Mouse (Mus musculus) embryonic facial prominence, embryonic 10.5 days (tissue): Measurements from ENCODE around the gene Gsdmc4. TPM values are rescaled to one million over a fixed set of nuclear protein-coding genes. Genes with fewer than 3 reads are reported as not detected.
"Not testable (repeated sequence)": the region's sequence is repeated elsewhere in the genome, so short reads cannot be mapped to it uniquely, and the experiment has no call there.

ENCODE experiments used
- DNase-seq: peaks from one replicate; pipeline ENCODE4 v3.0.0-alpha.2; 2017; ENCODE audit warnings: low spot score
- H3K27ac ChIP-seq: fragments of 300-500 bp; sonication (generic); replicated peaks from 2 replicates; pipeline ENCODE4 v1.5.1; 2016; ENCODE audit warnings: mild to moderate bottlenecking
- H3K27me3 ChIP-seq: fragments of 300-500 bp; sonication (generic); replicated peaks from 2 replicates; pipeline ENCODE4 v1.6.1; 2016; ENCODE audit warnings: low read depth, mild to moderate bottlenecking; ENCODE audit not compliant: poor library complexity, severe bottlenecking
- H3K36me3 ChIP-seq: fragments of 300-500 bp; sonication (generic); replicated peaks from 2 replicates; pipeline ENCODE4 v1.6.1; 2016; ENCODE audit warnings: mild to moderate bottlenecking, moderate library complexity
- H3K4me1 ChIP-seq: fragments of 300-500 bp; sonication (generic); 2 replicates; pipeline ENCODE4 v1.6.1; 2016
- H3K4me3 ChIP-seq: fragments of 300-500 bp; sonication (generic); 2 replicates; pipeline ENCODE4 v1.5.1; 2016; ENCODE audit warnings: mild to moderate bottlenecking, moderate library complexity
- H3K9me3 ChIP-seq: fragments of 300-500 bp; sonication (generic); 2 replicates; pipeline ENCODE4 v1.6.1; 2016; ENCODE audit warnings: mild to moderate bottlenecking
- WGBS: fragments of 180-500 bp; shearing (Covaris S2); methylation state at CpG from one replicate; pipeline ENCODE4 v1.1.7; 2016; 5-methylcytosine and 5-hydroxymethylcytosine counted together
- polyA plus RNA-seq: library from polyadenylated mRNA; unstranded; fragments of >200 nt; fragmentation: Nextera tagmentation; extraction: Ambion mirVana; gene quantifications from 2 replicates; pipeline ENCODE4 v1.2.1, GENCODE M21; 2016

Gsdmc4 gene
- polyA plus RNA-seq, 1 experiment from 2014 or later = not detected

DNA sequence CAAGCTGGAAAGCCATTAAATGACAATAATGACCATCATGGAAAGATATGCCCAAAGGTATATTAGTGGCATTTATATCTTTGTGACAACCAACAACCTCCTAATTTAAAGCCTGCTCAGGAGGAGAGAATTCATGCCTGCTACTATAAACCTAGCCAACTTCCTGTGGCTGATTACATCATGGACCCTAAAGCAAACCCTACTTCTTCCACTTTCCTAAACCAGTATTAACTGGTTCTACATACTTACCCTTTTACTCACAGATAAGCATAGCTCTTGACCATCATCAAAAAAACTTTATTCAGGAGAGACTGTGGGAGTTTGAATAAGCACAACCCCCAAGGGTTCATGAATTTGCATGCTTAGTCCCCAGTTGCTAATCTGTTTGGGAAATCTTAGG lies 2.2 kb downstream of the Gsdmc4 start:
- not testable (repeated sequence) for H3K9me3 ChIP-seq, H3K27me3 ChIP-seq, H3K27ac ChIP-seq, H3K36me3 ChIP-seq, DNase-seq, H3K4me1 ChIP-seq, H3K4me3 ChIP-seq

DNA sequence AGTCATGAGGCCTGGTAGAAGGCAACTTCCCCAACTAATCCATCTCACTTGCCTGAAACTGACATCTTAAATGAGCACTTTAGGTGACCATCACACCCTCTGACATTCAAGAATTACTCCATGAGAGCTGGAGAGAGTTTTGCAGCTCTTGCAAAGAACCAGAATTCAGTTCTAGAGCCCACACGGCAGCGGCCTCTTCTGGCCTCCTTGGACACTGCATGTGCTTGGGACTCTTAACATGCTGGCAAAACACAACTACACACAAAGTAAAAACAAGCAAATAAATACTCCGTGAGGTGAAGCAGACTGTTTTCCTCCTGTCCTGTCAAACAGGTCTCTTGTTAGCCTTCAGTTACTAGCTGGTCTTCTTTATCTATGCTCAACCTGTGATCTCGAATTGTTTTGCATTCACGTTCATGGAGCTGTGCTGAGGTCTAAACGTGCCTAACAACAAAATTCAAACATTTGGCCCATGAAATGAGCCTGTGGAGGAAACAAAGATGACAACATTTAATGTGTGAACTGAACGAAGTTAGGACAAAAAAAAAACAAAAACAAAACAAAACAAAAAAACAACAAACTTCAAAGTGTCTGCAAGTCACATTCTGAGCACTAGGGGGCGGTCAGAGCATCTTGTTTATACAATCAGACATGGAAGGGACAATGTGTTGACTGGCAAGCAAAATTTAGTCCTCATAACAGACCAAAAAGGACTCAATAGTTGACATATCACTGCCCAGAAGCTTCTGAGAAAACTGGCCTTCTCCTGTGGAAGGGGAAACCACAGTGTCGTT lies 16.3 kb downstream of the Gsdmc4 start:
- 40% methylated on average over 9 of the region's 9 CpGs for WGBS

DNA sequence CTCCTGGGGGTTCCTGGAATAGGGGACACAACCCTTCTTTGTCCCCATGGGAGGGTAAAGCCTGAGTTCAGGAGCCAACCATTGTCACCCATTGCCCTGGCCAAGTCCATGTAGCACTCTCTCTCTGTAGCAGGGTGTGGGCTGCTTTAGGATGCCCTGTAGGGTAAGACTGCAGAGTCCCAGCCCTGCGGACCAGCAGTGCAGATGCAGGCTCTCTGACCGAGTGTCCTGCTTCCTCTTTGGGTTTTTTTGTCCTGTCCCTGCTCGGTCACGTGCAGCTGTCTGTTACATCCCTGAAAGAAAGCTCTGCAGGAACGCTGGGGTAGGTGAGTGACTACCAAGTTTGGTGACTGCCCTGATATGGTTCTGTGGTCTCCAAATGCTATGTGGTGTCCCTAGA lies 23.7 kb downstream of the Gsdmc4 start:
- H3K27me3 ChIP-seq, H3K9me3 ChIP-seq, DNase-seq, H3K4me3 ChIP-seq, H3K4me1 ChIP-seq, H3K36me3 ChIP-seq, H3K27ac ChIP-seq: not testable (repeated sequence)
- whole genome bisulfite sequencing = 75% methylated on average over 5 of the region's 5 CpGs

More for the DNA sequence above, 16.3 kb downstream of the Gsdmc4 start:
- peak; percentile 51 for DNase-seq
- H3K36me3 ChIP-seq, H3K9me3 ChIP-seq, H3K4me1 ChIP-seq, H3K27me3 ChIP-seq, H3K27ac ChIP-seq, H3K4me3 ChIP-seq: not testable (repeated sequence)

DNA sequence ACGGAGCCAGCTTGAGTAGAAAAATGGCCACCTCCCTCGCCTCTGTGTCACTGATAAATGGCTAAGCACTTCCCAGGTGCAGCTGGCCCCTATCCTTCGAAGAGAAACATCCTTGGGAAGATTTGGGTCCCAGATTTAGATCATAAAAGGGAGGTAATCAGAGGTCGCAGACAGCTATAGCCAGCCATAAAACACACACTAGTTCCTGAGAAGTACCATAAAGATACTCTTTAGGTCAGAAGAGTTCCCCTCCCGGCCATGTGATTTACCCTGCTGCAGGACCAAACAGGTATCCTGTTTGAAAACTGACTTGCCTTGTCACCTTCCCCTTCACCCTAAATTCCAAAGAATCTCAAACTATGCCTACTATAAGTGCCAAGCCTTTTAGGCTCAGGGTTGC lies 24.1 kb downstream of the Gsdmc4 start:
- H3K9me3 ChIP-seq = not testable (repeated sequence)
- no CpG with 5 or more reads among the region's 5 CpGs for WGBS

DNA sequence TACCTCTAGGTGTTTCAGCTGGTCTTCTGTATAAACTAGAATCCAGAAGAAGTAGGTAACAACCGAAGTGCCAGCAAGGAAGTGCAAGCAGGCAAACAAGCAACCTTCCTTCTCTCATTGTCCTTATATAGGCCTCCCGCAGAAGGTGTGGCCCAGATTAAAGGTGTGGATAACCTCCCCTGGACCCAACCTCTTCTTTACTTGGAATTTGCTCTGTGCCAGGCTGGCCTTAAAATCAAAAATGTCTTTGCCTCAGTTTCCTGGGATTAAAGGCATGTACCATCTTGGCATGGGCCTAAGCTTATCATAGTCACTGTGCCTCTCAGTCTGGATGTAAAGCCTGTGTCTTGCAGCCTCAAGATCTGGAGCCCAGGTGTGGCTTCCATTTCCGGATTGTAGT lies 33.6 kb downstream of the Gsdmc4 start, which contains the start of gene Gsdmc3:
Gene Gsdmc3 (minus strand): TSS at position 101 of the 400 bp plus-strand sequence.
- H3K27me3 ChIP-seq, DNase-seq, H3K4me3 ChIP-seq, H3K36me3 ChIP-seq, H3K9me3 ChIP-seq, H3K27ac ChIP-seq, H3K4me1 ChIP-seq: not testable (repeated sequence)
- WGBS = 89% methylated on average over 1 of the region's 3 CpGs

More for the DNA sequence above, 24.1 kb downstream of the Gsdmc4 start:
- not testable (repeated sequence) for H3K4me3 ChIP-seq, DNase-seq, H3K27me3 ChIP-seq, H3K4me1 ChIP-seq, H3K27ac ChIP-seq, H3K36me3 ChIP-seq

DNA sequence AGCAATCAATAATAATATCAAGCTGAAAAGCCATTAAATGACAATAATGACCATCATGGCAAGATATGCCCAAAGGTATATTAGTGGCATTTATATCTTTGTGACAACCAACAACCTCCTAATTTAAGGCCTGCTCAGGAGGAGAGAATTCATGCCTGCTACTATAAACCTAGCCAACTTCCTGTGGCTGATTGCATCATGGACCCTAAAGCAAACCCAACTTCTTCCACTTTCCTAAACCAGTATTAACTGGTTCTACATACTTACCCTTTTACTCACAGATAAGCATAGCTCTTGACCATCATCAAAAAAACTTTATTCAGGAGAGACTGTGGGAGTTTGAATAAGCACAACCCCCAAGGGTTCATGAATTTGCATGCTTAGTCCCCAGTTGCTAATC lies 35.9 kb downstream of the Gsdmc4 start:
- not testable (repeated sequence) for H3K9me3 ChIP-seq, H3K4me1 ChIP-seq, H3K27ac ChIP-seq, H3K27me3 ChIP-seq, H3K36me3 ChIP-seq, H3K4me3 ChIP-seq, DNase-seq

DNA sequence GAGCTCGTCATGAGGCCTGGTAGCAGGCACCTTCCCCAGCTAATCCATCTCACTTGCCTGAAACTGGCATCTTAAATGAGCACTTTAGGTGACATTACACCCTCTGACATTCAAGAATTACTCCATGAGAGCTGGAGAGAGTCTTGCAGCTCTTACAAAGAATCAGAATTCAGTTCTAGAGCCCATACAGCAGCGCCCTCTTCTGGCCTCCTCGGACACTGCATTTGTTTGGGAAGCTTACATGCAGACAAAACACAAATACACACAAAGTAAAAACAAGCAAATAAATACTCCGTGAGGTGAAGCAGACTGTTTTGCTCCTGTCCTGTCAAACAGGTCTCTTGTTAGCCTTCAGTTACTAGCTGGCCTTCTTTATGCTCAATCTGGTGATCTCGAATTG lies 50.1 kb downstream of the Gsdmc4 start:
- not testable (repeated sequence) for H3K4me3 ChIP-seq, H3K27me3 ChIP-seq, H3K9me3 ChIP-seq, H3K36me3 ChIP-seq, H3K4me1 ChIP-seq, H3K27ac ChIP-seq
- 44% methylated on average over 5 of the region's 5 CpGs for WGBS
- peak; percentile 32 for DNase-seq

Other genes starting within 250 kb of the Gsdmc4 start
- gene Gsdmc2, start 67.1 kb downstream of the Gsdmc4 start, polyA plus RNA-seq = not detected in 2 replicates
- not detected in 2 replicates for gene Gsdmc3, start 33.7 kb downstream of the Gsdmc4 start, polyA plus RNA-seq
- 65.0 and 67.6 TPM in 2 replicates for gene Fam49b, start 148.2 kb upstream of the Gsdmc4 start, polyA plus RNA-seq